Mouse (Mus musculus): ENCODE data around the gene Tardbp. TPM values are rescaled to one million over a fixed set of nuclear protein-coding genes. Genes with fewer than 3 reads are reported as not detected.

Gene Tardbp
- total and polyA plus RNA-seq, 3 experiments: 211 to 455 TPM; not detected in 1

DNA sequence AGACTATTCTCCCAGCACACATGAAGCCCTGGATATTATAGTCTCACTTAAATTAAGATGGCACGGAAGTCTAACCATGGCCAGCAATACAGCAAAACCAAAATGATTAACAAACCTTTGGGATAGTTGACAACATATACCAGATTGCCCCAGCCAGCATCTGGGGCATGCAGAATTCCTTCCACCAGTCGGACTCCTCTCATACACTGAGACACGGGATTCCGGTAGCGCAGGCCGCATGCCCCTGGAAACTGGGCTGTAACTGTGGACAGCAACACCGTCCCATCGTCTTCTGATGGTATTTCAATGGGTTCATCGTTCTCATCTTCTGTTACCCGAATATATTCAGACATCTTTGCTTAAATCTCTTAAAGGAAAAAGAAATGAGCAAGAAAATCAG is 1.8 kb downstream of the Tardbp start:
- peaks cover 48% of the 10 kb centered on the region for H3K79me2 ChIP-seq (ENCODE audit: control insufficient read depth, insufficient read depth, low read length, poor library complexity)
- peaks cover 2 to 29% of the 10 kb centered on the region in 2 experiments for H3K4me1 ChIP-seq (ENCODE audit: control insufficient read depth in 1 of 2, insufficient read depth in 2 of 2, low read length in 2 of 2)
- peak overlapping the region; percentile 78 to 93 for H3K4me3 ChIP-seq (ENCODE audit: control insufficient read depth in 1 of 2, insufficient read depth in 1 of 2, low read depth in 2 of 2, low read length in 2 of 2)
- no peaks in the 10 kb centered on the region for H3K9me3 ChIP-seq (replicated peaks; ENCODE audit: insufficient read depth, low read length)
- H3K9ac ChIP-seq (ENCODE audit: control insufficient read depth, low read depth, low read length, poor library complexity, severe bottlenecking): peak overlapping the region; percentile 100
- no peaks in the 10 kb centered on the region for H3K27me3 ChIP-seq (ENCODE audit: control insufficient read depth in 1 of 2, insufficient read depth in 2 of 2, low read length in 2 of 2)
- no peak for TF ChIP-seq POLR2A (IDR thresholded peaks at IDR 0.05; ENCODE audit: control insufficient read depth in 1 of 2, insufficient read depth in 1 of 2, low read depth in 1 of 2, low read length in 2 of 2, poor library complexity in 1 of 2)
- TF ChIP-seq TBP (IDR thresholded peaks at IDR 0.05; ENCODE audit: low read depth, low read length): no peak
- TF ChIP-seq KAT2A (conservative IDR thresholded peaks at IDR 0.05; ENCODE audit: low read depth, low read length): no peak
- TF ChIP-seq E2F4 (IDR thresholded peaks at IDR 0.05; ENCODE audit: borderline replicate concordance, low read depth, low read length): no peak
- no peak for TF ChIP-seq EP300 (IDR thresholded peaks at IDR 0.05; ENCODE audit: low read depth in 1 of 2, low read length in 2 of 2)
- DNase-seq (ENCODE audit: low read depth, low spot score): no peak
- H3K36me3 ChIP-seq (ENCODE audit: control insufficient read depth in 1 of 2, insufficient read depth in 2 of 2, low read length in 2 of 2): peaks cover 38 to 47% of the 10 kb centered on the region in 2 experiments
- H3K27ac ChIP-seq (ENCODE audit: control insufficient read depth, low read depth, low read length): no peak overlapping the region

DNA sequence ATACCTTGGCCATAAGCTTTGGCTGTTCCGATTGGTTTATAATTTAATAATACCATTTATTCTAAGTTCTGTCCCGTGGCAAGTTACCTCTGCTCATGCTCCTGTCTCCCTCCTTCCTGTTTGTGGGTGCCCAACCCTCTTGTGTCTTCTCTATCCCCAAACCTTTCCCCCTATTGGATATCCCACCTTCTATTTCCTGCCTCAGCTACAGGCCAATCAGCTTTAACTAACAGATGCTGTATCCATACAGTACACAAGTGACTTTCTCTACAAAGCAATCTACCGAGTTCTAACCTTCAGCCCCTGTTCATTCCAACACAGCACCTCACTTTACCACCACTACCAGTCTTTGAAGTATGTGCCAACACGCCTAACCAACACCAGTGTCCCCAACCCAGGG is 3.2 kb downstream of the Tardbp start:
- H3K4me3 ChIP-seq (ENCODE audit: control insufficient read depth in 1 of 2, insufficient read depth in 1 of 2, low read depth in 2 of 2, low read length in 2 of 2): no peak overlapping the region
- no peak for DNase-seq (ENCODE audit: low read depth, low spot score)
- H3K4me1 ChIP-seq (ENCODE audit: control insufficient read depth in 1 of 2, insufficient read depth in 2 of 2, low read length in 2 of 2): peaks cover 2 to 29% of the 10 kb centered on the region in 2 experiments
- H3K79me2 ChIP-seq (ENCODE audit: control insufficient read depth, insufficient read depth, low read length, poor library complexity): peaks cover 51% of the 10 kb centered on the region
- TF ChIP-seq BHLHE40 (IDR thresholded peaks at IDR 0.05; ENCODE audit: borderline replicate concordance, low read depth, low read length) (no peak), POLR2A (IDR thresholded peaks at IDR 0.05; ENCODE audit: control insufficient read depth in 1 of 2, insufficient read depth in 1 of 2, low read depth in 1 of 2, low read length in 2 of 2, poor library complexity in 1 of 2) (peak in 1 of 2 experiments; percentile 26; a peak in 2 of 4 replicates)
- no peak overlapping the region for H3K27ac ChIP-seq (ENCODE audit: control insufficient read depth, low read depth, low read length)
- no peak overlapping the region for H3K9ac ChIP-seq (ENCODE audit: control insufficient read depth, low read depth, low read length, poor library complexity, severe bottlenecking)
- H3K36me3 ChIP-seq (ENCODE audit: control insufficient read depth in 1 of 2, insufficient read depth in 2 of 2, low read length in 2 of 2): peaks cover 52 to 54% of the 10 kb centered on the region in 2 experiments
- H3K27me3 ChIP-seq (ENCODE audit: control insufficient read depth in 1 of 2, insufficient read depth in 2 of 2, low read length in 2 of 2): no peaks in the 10 kb centered on the region
- no peaks in the 10 kb centered on the region for H3K9me3 ChIP-seq (replicated peaks; ENCODE audit: insufficient read depth, low read length)

DNA sequence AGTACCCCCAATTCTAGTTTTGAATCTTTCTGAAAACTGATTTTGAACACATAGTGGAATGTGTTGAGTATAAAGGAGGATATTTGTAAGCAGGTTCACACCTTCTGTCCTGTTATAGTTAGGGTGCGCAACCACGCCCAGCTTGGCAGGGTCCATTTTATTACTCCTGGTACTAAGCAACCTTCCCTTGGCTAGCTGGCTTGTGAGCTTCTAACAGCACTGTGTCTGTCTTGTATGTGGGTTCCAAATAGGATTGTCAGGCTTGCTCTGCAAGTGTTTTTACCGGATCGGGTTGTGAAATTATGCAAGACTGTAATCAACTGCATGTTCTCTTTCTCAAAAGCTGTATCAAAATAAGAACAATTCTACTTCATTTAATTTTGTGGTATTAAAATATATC is 4.3 kb downstream of the Tardbp start:
- no peak overlapping the region for H3K4me3 ChIP-seq (ENCODE audit: control insufficient read depth in 1 of 2, insufficient read depth in 1 of 2, low read depth in 2 of 2, low read length in 2 of 2)
- no peak for DNase-seq (ENCODE audit: low read depth, low spot score)
- no peak overlapping the region for H3K27ac ChIP-seq (ENCODE audit: control insufficient read depth, low read depth, low read length)
- H3K9me3 ChIP-seq (replicated peaks; ENCODE audit: insufficient read depth, low read length): no peaks in the 10 kb centered on the region
- H3K27me3 ChIP-seq (ENCODE audit: control insufficient read depth in 1 of 2, insufficient read depth in 2 of 2, low read length in 2 of 2): no peaks in the 10 kb centered on the region
- peaks cover 56 to 58% of the 10 kb centered on the region in 2 experiments for H3K36me3 ChIP-seq (ENCODE audit: control insufficient read depth in 1 of 2, insufficient read depth in 2 of 2, low read length in 2 of 2)
- peaks cover 2 to 27% of the 10 kb centered on the region in 2 experiments for H3K4me1 ChIP-seq (ENCODE audit: control insufficient read depth in 1 of 2, insufficient read depth in 2 of 2, low read length in 2 of 2)
- H3K79me2 ChIP-seq (ENCODE audit: control insufficient read depth, insufficient read depth, low read length, poor library complexity): peaks cover 51% of the 10 kb centered on the region
- H3K9ac ChIP-seq (ENCODE audit: control insufficient read depth, low read depth, low read length, poor library complexity, severe bottlenecking): no peak overlapping the region
- TF ChIP-seq CHD2 (IDR thresholded peaks at IDR 0.05; ENCODE audit: low read length): no peak
- TF ChIP-seq MAFK (IDR thresholded peaks at IDR 0.05; ENCODE audit: borderline replicate concordance, low read depth, low read length): no peak
- TF ChIP-seq MYB (IDR thresholded peaks at IDR 0.05; ENCODE audit: low read depth, low read length): no peak
- no peak for TF ChIP-seq CHD1 (IDR thresholded peaks at IDR 0.05; ENCODE audit: low read depth, low read length)
- no peak for TF ChIP-seq BHLHE40 (IDR thresholded peaks at IDR 0.05; ENCODE audit: borderline replicate concordance, low read depth, low read length)
- no peak for TF ChIP-seq KAT2A (conservative IDR thresholded peaks at IDR 0.05; ENCODE audit: low read depth, low read length)

Data from MEL (cell line).